30 mouse cellular contexts compared by ENCODE assay signal in genomic region chr15:87480758-87481157, GRCm38 (mm10).
DNase-seq lines count a peak whose midpoint lies in the region; ATAC-seq and TF ChIP-seq lines count a peak whose summit lies in the region.
"Had no signal": no experiment of that assay in that cellular context is flagged by ENCODE, and none has a peak within 500 bp of the region (broad histone marks: within the 10 kb centered on the region; RNA-seq: fewer than 3 reads in every experiment).

No protein-coding gene starts in this region.

- H3K4me2 ChIP-seq in hindbrain, postnatal 0 days (ENCODE audit: low read depth, low read length) = no peak overlapping the region
- no peak overlapping the region for H3K4me2 ChIP-seq in hindbrain, embryonic 11.5 days (replicated peaks; ENCODE audit: low read depth, low read length)
- H3K4me2 ChIP-seq: embryonic facial prominence, embryonic 12.5 days; heart, embryonic 11.5 days; hindbrain, embryonic 14.5 days; limb, embryonic 13.5 days; liver, embryonic 12.5 days; midbrain, embryonic 12.5 days; neural tube, embryonic 15.5 days had no signal

- no peak overlapping the region for H3K4me3 ChIP-seq in hindbrain, postnatal 0 days (ENCODE audit: low read length)
- no peak overlapping the region for H3K4me3 ChIP-seq in hindbrain, embryonic 11.5 days (ENCODE audit: low read depth, low read length)
- H3K4me3 ChIP-seq: embryonic facial prominence, embryonic 12.5 days; gastrocnemius, adult 2 months; limb, embryonic 13.5 days; liver, embryonic 12.5 days; midbrain, embryonic 12.5 days; neural tube, embryonic 15.5 days had no signal

- peak; percentile 23 to 27 for DNase-seq in cerebellum, postnatal 14 days
- DNase-seq in cerebellum, adult 8-10 months = no peak
- peak; percentile 42 for DNase-seq in hindbrain, postnatal 0 days (ENCODE audit: low spot score)
- DNase-seq in hindbrain, embryonic 11.5 days (ENCODE audit: low spot score) = no peak
- peak; percentile 12 for DNase-seq in retina, postnatal 1 day
- no peak for DNase-seq in retina, embryonic 14.5 days (ENCODE audit: low spot score)
- DNase-seq in telencephalon, adult 2 months (ENCODE audit: low read depth, low spot score) = peak; percentile 23
- no peak for DNase-seq in lung, postnatal 25 days (ENCODE audit: low spot score)
- DNase-seq: adrenal gland, postnatal 10 days; cerebellum, adult 11-12 months; cerebellum, postnatal 25 days; gastrocnemius, adult 2 months; gastrocnemius, postnatal 36 days; heart, adult 18-20 months; heart, postnatal 4 days; kidney, adult 11 months; kidney, postnatal 14 days; liver, postnatal 0 days; lung, postnatal 4 days had no signal

- ATAC-seq in hindbrain, postnatal 0 days = no peak
- no peak for ATAC-seq in hindbrain, embryonic 11.5 days (ENCODE audit: low FRiP score)
- ATAC-seq: inflammation-experienced regulatory T-cells, adult 6 months; liver, embryonic 12.5 days; liver, postnatal 0 days; Patski had no signal

- H3K36me3 ChIP-seq in hindbrain, postnatal 0 days (ENCODE audit: insufficient read depth, low read length) = no peaks in the 10 kb centered on the region
- H3K36me3 ChIP-seq in hindbrain, embryonic 11.5 days (ENCODE audit: control insufficient read depth, insufficient read depth, low read length) = no peaks in the 10 kb centered on the region
- H3K36me3 ChIP-seq: embryonic facial prominence, embryonic 12.5 days; G1E; limb, embryonic 13.5 days; liver, embryonic 12.5 days; midbrain, embryonic 12.5 days; neural tube, embryonic 15.5 days had no signal

- no peaks in the 10 kb centered on the region for H3K9me3 ChIP-seq in hindbrain, postnatal 0 days (ENCODE audit: low read length)
- H3K9me3 ChIP-seq in hindbrain, embryonic 11.5 days (ENCODE audit: control insufficient read depth, low read length) = no peaks in the 10 kb centered on the region
- H3K9me3 ChIP-seq: embryonic facial prominence, embryonic 12.5 days; limb, embryonic 13.5 days; midbrain, embryonic 12.5 days; neural tube, embryonic 15.5 days had no signal

- H3K4me1 ChIP-seq in hindbrain, postnatal 0 days (ENCODE audit: insufficient read depth, low read length) = no peaks in the 10 kb centered on the region
- H3K4me1 ChIP-seq in hindbrain, embryonic 11.5 days (replicated peaks; ENCODE audit: control insufficient read depth, insufficient read depth, low read length) = no peaks in the 10 kb centered on the region
- H3K4me1 ChIP-seq: liver, embryonic 12.5 days; megakaryocyte, embryonic 14.5 days had no signal

- no peaks in the 10 kb centered on the region for H3K27me3 ChIP-seq in hindbrain, postnatal 0 days (ENCODE audit: insufficient read depth, low read length)
- H3K27me3 ChIP-seq in hindbrain, embryonic 11.5 days (ENCODE audit: control insufficient read depth, insufficient read depth, low read length) = no peaks in the 10 kb centered on the region
- H3K27me3 ChIP-seq: embryonic facial prominence, embryonic 12.5 days; liver, embryonic 12.5 days; megakaryocyte, embryonic 14.5 days; midbrain, embryonic 12.5 days; neural tube, embryonic 15.5 days; Patski had no signal

- WGBS in hindbrain, postnatal 0 days = 75% methylated on average over 3 of the region's 3 CpGs
- 84% methylated on average over 3 of the region's 3 CpGs for WGBS in hindbrain, embryonic 11.5 days

- TF ChIP-seq CTCF in hindbrain, postnatal 0 days (IDR thresholded peaks at IDR 0.05; ENCODE audit: low read depth) = no peak

- H3K27ac ChIP-seq in hindbrain, postnatal 0 days = no peak overlapping the region
- H3K27ac ChIP-seq in hindbrain, embryonic 11.5 days (ENCODE audit: low read depth, low read length) = no peak overlapping the region
- H3K27ac ChIP-seq: embryonic facial prominence, embryonic 12.5 days; gastrocnemius, adult 2 months; hindbrain, embryonic 14.5 days; limb, embryonic 13.5 days; liver, embryonic 12.5 days; midbrain, embryonic 12.5 days; neural tube, embryonic 15.5 days had no signal

- no peak overlapping the region for H3K9ac ChIP-seq in hindbrain, postnatal 0 days (replicated peaks; ENCODE audit: low read length)
- no peak overlapping the region for H3K9ac ChIP-seq in hindbrain, embryonic 11.5 days (ENCODE audit: low read depth, low read length)
- H3K9ac ChIP-seq: embryonic facial prominence, embryonic 12.5 days; hindbrain, embryonic 14.5 days; limb, embryonic 13.5 days; liver, embryonic 12.5 days; liver, postnatal 0 days; midbrain, embryonic 12.5 days; neural tube, embryonic 15.5 days had no signal

Comparison
In these comparisons a context has a peak if more than half of its experiments do, and no peak if none do; other contexts are left out.
1. DNase-seq: peak in cerebellum, postnatal 14 days (2 of 2), hindbrain, postnatal 0 days (single experiment), retina, postnatal 1 day (single experiment) and telencephalon, adult 2 months (single experiment); none in cerebellum, adult 8-10 months (single experiment), hindbrain, embryonic 11.5 days (single experiment), retina, embryonic 14.5 days (single experiment) and lung, postnatal 25 days (single experiment).